Mouse (Mus musculus) forebrain, embryonic 11.5 days (tissue): ENCODE data around the gene Ltbr. TPM values are rescaled to one million over a fixed set of nuclear protein-coding genes. Genes with fewer than 3 reads are reported as not detected.
A peak's percentile ranks its signal among the peaks of the same experiment; 100 is the strongest.

Experiments used
- ATAC-seq: fragments of 200-750 bp; cut with Nextera tagmentation; replicated peaks from 2 replicates; pipeline ENCODE4 v1.8.0; 2017; ENCODE audit warnings: moderate TSS enrichment; ENCODE audit not compliant: low FRiP score
- DNase-seq: peaks from one replicate; pipeline ENCODE4 v3.0.0-alpha.2; 2017; ENCODE audit warnings: low spot score
- H3K27ac ChIP-seq: fragments of 300-500 bp; sonication (generic); 2 replicates; pipeline ENCODE4 v1.5.1; 2014; ENCODE audit warnings: low read depth, low read length
- H3K27me3 ChIP-seq: fragments of 300-500 bp; sonication (generic); 2 replicates; pipeline ENCODE4 v1.6.1; 2014; ENCODE audit warnings: mild to moderate bottlenecking, low read length, mixed read lengths; ENCODE audit not compliant: control insufficient read depth, insufficient read depth
- H3K36me3 ChIP-seq: fragments of 300-500 bp; sonication (generic); 2 replicates; pipeline ENCODE4 v1.6.1; 2014; ENCODE audit warnings: mild to moderate bottlenecking, low read length, moderate library complexity, mixed read lengths; ENCODE audit not compliant: control insufficient read depth, insufficient read depth
- H3K4me1 ChIP-seq: fragments of 300-500 bp; sonication (generic); replicated peaks from 2 replicates; pipeline ENCODE4 v1.6.1; 2014; ENCODE audit warnings: low read length, mixed read lengths; ENCODE audit not compliant: control insufficient read depth, insufficient read depth
- H3K4me2 ChIP-seq: fragments of 300-500 bp; sonication (generic); 2 replicates; pipeline ENCODE4 v1.6.1; 2014; ENCODE audit warnings: low read depth, mild to moderate bottlenecking, low read length, moderate library complexity, mixed read lengths; ENCODE audit not compliant: severe bottlenecking
- H3K4me3 ChIP-seq: fragments of 300-500 bp; sonication (generic); 2 replicates; pipeline ENCODE4 v1.5.1; 2014; ENCODE audit warnings: low read depth, low read length
- H3K9ac ChIP-seq: fragments of 300-500 bp; sonication (generic); 2 replicates; pipeline ENCODE4 v1.6.1; 2014; ENCODE audit warnings: low read length
- H3K9me3 ChIP-seq: fragments of 300-500 bp; sonication (generic); 2 replicates; pipeline ENCODE4 v1.6.1; 2016; ENCODE audit warnings: low read length, mixed read lengths; ENCODE audit not compliant: control insufficient read depth
- WGBS: fragments of 180-500 bp; shearing (Covaris S2); extraction: QIAGEN DNeasy Blood & Tissue Kit; methylation state at CpG from one replicate; pipeline ENCODE4 v1.1.7; 2014; 5-methylcytosine and 5-hydroxymethylcytosine counted together
- polyA plus RNA-seq: library from polyadenylated mRNA; unstranded; fragments of >200 nt; fragmentation: Nextera tagmentation; extraction: Ambion mirVana; gene quantifications from 2 replicates; pipeline ENCODE4 v1.2.1, GENCODE M21; 2014

Ltbr gene
- polyA plus RNA-seq = 15.6 and 16.6 TPM in 2 replicates

GRCm38 (mm10) chr6:125313546-125314230, at the start of gene Ltbr:
Gene Ltbr (minus strand): TSS chr6:125313885.
- peak within 1 kb of the TSS; percentile 30 for H3K4me3 ChIP-seq
- DNase-seq (peak; percentile 83), ATAC-seq (peak; percentile 74)
- no peaks in the 10 kb centered on the region for H3K9me3 ChIP-seq
- H3K27ac ChIP-seq = no peak within 1 kb of the TSS
- H3K4me1 ChIP-seq = peaks cover 5% of the 10 kb centered on the region; the same call in 1 of the 2 replicates
- no peaks in the 10 kb centered on the region for H3K27me3 ChIP-seq
- H3K4me2 ChIP-seq = peak within 1 kb of the TSS; percentile 57
- 4% methylated on average over 41 of the region's 46 CpGs for WGBS
- peak within 1 kb of the TSS; percentile 70 for H3K9ac ChIP-seq
- H3K36me3 ChIP-seq = no peaks in the 10 kb centered on the region

GRCm38 (mm10) chr6:125363021-125363420, 49.3 kb upstream of the Ltbr start:
- no peak overlapping the region for H3K4me3 ChIP-seq
- peaks cover 6% of the 10 kb centered on the region; the same call in 1 of the 2 replicates for H3K4me1 ChIP-seq
- no peak for DNase-seq
- H3K9ac ChIP-seq = no peak overlapping the region
- H3K27me3 ChIP-seq = peaks cover 27% of the 10 kb centered on the region
- H3K36me3 ChIP-seq = no peaks in the 10 kb centered on the region
- ATAC-seq = no peak
- 13% methylated on average over 15 of the region's 15 CpGs for WGBS
- H3K4me2 ChIP-seq = peak overlapping the region; percentile 1; the same call in 1 of the 2 replicates
- H3K9me3 ChIP-seq = no peaks in the 10 kb centered on the region
- H3K27ac ChIP-seq = no peak overlapping the region

GRCm38 (mm10) chr6:125361467-125362291, 48.0 kb upstream of the Ltbr start:
- 0 out of 2 replicates have a peak overlapping the region, but pooled peaks have one; percentile 3 for H3K4me3 ChIP-seq
- 8% methylated on average over 38 of the region's 38 CpGs for WGBS
- H3K27ac ChIP-seq = no peak overlapping the region
- ATAC-seq (peak; percentile 34; the same call in 1 of the 2 replicates), DNase-seq (no peak)
- no peak overlapping the region for H3K9ac ChIP-seq
- H3K4me2 ChIP-seq = peak overlapping the region; percentile 37
- H3K27me3 ChIP-seq = peaks cover 27% of the 10 kb centered on the region
- no peaks in the 10 kb centered on the region for H3K36me3 ChIP-seq
- no peaks in the 10 kb centered on the region for H3K9me3 ChIP-seq
- H3K4me1 ChIP-seq = peaks cover 6% of the 10 kb centered on the region; the same call in 1 of the 2 replicates

- DNase-seq = no peak
- WGBS = 40% methylated on average over 9 of the region's 9 CpGs
- no peak for ATAC-seq
- H3K4me1 ChIP-seq = peaks cover 6% of the 10 kb centered on the region; the same call in 1 of the 2 replicates
- H3K36me3 ChIP-seq = no peaks in the 10 kb centered on the region
- H3K27me3 ChIP-seq = peaks cover 27% of the 10 kb centered on the region
- no peak overlapping the region for H3K27ac ChIP-seq
- no peak overlapping the region for H3K9ac ChIP-seq
- no peak overlapping the region for H3K4me3 ChIP-seq
- no peak overlapping the region for H3K4me2 ChIP-seq
- H3K9me3 ChIP-seq = no peaks in the 10 kb centered on the region
Observed at GRCm38 (mm10) chr6:125360846-125361245, 47.2 kb upstream of the Ltbr start.

- peaks cover 9% of the 10 kb centered on the region; the same call in 1 of the 2 replicates for H3K4me1 ChIP-seq
Observed at GRCm38 (mm10) chr6:125359999-125360398, 46.3 kb upstream of the Ltbr start.

GRCm38 (mm10) chr6:125357334-125357733, 43.6 kb upstream of the Ltbr start:
- no peaks in the 10 kb centered on the region for H3K9me3 ChIP-seq

More at GRCm38 (mm10) chr6:125359999-125360398, 46.3 kb upstream of the Ltbr start:
- Histone ChIP-seq H3K9ac (no peak overlapping the region), H3K4me2 (no peak overlapping the region), H3K36me3 (no peaks in the 10 kb centered on the region), H3K9me3 (no peaks in the 10 kb centered on the region), H3K27me3 (peaks cover 27% of the 10 kb centered on the region), H3K27ac (no peak overlapping the region), H3K4me3 (no peak overlapping the region)
- ATAC-seq (no peak), DNase-seq (no peak)
- WGBS = 53% methylated on average over 9 of the region's 9 CpGs

GRCm38 (mm10) chr6:125356264-125356663, 42.6 kb upstream of the Ltbr start:
- H3K36me3 ChIP-seq = no peaks in the 10 kb centered on the region
- H3K27me3 ChIP-seq = peaks cover 8% of the 10 kb centered on the region; the same call in 1 of the 2 replicates
- no peak overlapping the region for H3K9ac ChIP-seq
- H3K27ac ChIP-seq = no peak overlapping the region
- no peak overlapping the region for H3K4me3 ChIP-seq
- no peak for ATAC-seq
- WGBS = 49% methylated on average over 8 of the region's 8 CpGs
- no peaks in the 10 kb centered on the region for H3K9me3 ChIP-seq
- DNase-seq = no peak
- H3K4me2 ChIP-seq = no peak overlapping the region
- H3K4me1 ChIP-seq = peaks cover 12% of the 10 kb centered on the region; the same call in 1 of the 2 replicates

More at GRCm38 (mm10) chr6:125357334-125357733, 43.6 kb upstream of the Ltbr start:
- Histone ChIP-seq H3K27ac (no peak overlapping the region), H3K9ac (no peak overlapping the region), H3K4me3 (no peak overlapping the region), H3K36me3 (no peaks in the 10 kb centered on the region), H3K4me2 (no peak overlapping the region), H3K27me3 (peaks cover 10% of the 10 kb centered on the region), H3K4me1 (peaks cover 14% of the 10 kb centered on the region; the same call in 1 of the 2 replicates)
- WGBS = 91% methylated on average over 15 of the region's 15 CpGs
- ATAC-seq = no peak
- no peak for DNase-seq

GRCm38 (mm10) chr6:125355197-125355741, 41.6 kb upstream of the Ltbr start:
- DNase-seq (no peak), ATAC-seq (no peak)
- no peaks in the 10 kb centered on the region for H3K9me3 ChIP-seq
- no peaks in the 10 kb centered on the region for H3K36me3 ChIP-seq
- 7% methylated on average over 10 of the region's 10 CpGs for WGBS
- H3K9ac ChIP-seq = no peak overlapping the region
- H3K27ac ChIP-seq = no peak overlapping the region
- no peak overlapping the region for H3K4me2 ChIP-seq
- peaks cover 17% of the 10 kb centered on the region; the same call in 1 of the 2 replicates for H3K4me1 ChIP-seq
- H3K4me3 ChIP-seq = no peak overlapping the region
- no peaks in the 10 kb centered on the region; the same call in 1 of the 2 replicates for H3K27me3 ChIP-seq
